Mouse (Mus musculus): ENCODE data around the gene Dusp1.

- TF ChIP-seq POLR2A (IDR thresholded peaks at IDR 0.05; ENCODE audit: control insufficient read depth, low read depth, low read length) (no peak), CTCF (IDR thresholded peaks at IDR 0.05; ENCODE audit: control insufficient read depth, insufficient read depth, insufficient replicate concordance, low read depth, low read length) (no peak)
Measured at GRCm38 (mm10) chr17:26501826-26502225, 60.1 kb downstream of the Dusp1 start.
